Mouse (Mus musculus) stomach, postnatal 0 days (tissue): ENCODE results near the gene Pif1. TPM values are rescaled to one million over a fixed set of nuclear protein-coding genes. Genes with fewer than 3 reads are reported as not detected.
A peak's percentile ranks its signal among the peaks of the same experiment; 100 is the strongest.

Experiments used
- ATAC-seq: fragments of 200-750 bp; cut with Nextera tagmentation; 2 replicates; pipeline ENCODE4 v1.8.0; 2017; ENCODE audit not compliant: low FRiP score, low TSS enrichment
- DNase-seq: peaks from one replicate; pipeline ENCODE4 v3.0.0-alpha.2; 2016; ENCODE audit warnings: low spot score
- H3K27ac ChIP-seq: fragments of 300-500 bp; sonication (generic); replicated peaks from 2 replicates; pipeline ENCODE4 v1.5.1; 2014; ENCODE audit warnings: mild to moderate bottlenecking, control low read depth
- H3K27me3 ChIP-seq: fragments of 300-500 bp; sonication (generic); 2 replicates; pipeline ENCODE4 v1.6.1; 2014; ENCODE audit warnings: low read length; ENCODE audit not compliant: control insufficient read depth, insufficient read depth
- H3K36me3 ChIP-seq: fragments of 300-500 bp; sonication (generic); 2 replicates; pipeline ENCODE4 v1.6.1; 2014; ENCODE audit warnings: low read length, mixed read lengths; ENCODE audit not compliant: control insufficient read depth, insufficient read depth
- H3K4me1 ChIP-seq: fragments of 300-500 bp; sonication (generic); replicated peaks from 2 replicates; pipeline ENCODE4 v1.6.1; 2014; ENCODE audit warnings: antibody characterized with exemption; ENCODE audit not compliant: control insufficient read depth, insufficient read depth
- H3K4me2 ChIP-seq: fragments of 300-500 bp; sonication (generic); replicated peaks from 2 replicates; pipeline ENCODE4 v1.6.1; 2014; ENCODE audit warnings: low read depth, mild to moderate bottlenecking, control low read depth, moderate library complexity
- H3K4me3 ChIP-seq: fragments of 300-500 bp; sonication (generic); 2 replicates; pipeline ENCODE4 v1.5.1; 2014; ENCODE audit warnings: low read depth, low read length, control low read depth
- H3K9ac ChIP-seq: fragments of 300-500 bp; sonication (generic); 2 replicates; pipeline ENCODE4 v1.6.1; 2014; ENCODE audit warnings: mild to moderate bottlenecking, low read length, control low read depth, mixed read lengths
- H3K9me3 ChIP-seq: fragments of 300-500 bp; sonication (generic); 2 replicates; pipeline ENCODE4 v1.6.1; 2016; ENCODE audit warnings: low read length; ENCODE audit not compliant: control insufficient read depth
- CTCF ChIP-seq: IDR thresholded peaks from 2 replicates; pipeline ENCODE4 v1.5.1; 2016; ENCODE audit warnings: antibody characterized with exemption, low read depth, mild to moderate bottlenecking, moderate library complexity
- EP300 ChIP-seq: optimal IDR thresholded peaks from 2 replicates; pipeline ENCODE3; 2016; ENCODE audit warnings: antibody characterized with exemption
- WGBS: fragments of 180-500 bp; shearing (Covaris S2); extraction: QIAGEN DNeasy Blood & Tissue Kit; methylation state at CpG from one replicate; pipeline ENCODE4 v1.1.7; 2014; 5-methylcytosine and 5-hydroxymethylcytosine counted together
- polyA plus RNA-seq: library from polyadenylated mRNA; unstranded; fragments of >200 nt; fragmentation: Nextera tagmentation; extraction: Ambion mirVana; gene quantifications from 2 replicates; pipeline ENCODE4 v1.2.1, GENCODE M21; 2015

The Pif1 gene
- polyA plus RNA-seq, 1 experiment from 2014 or later = 2.4 TPM

GRCm38 (mm10) chr9:65555621-65556020, 31.3 kb upstream of the Pif1 start:
- no peak for DNase-seq
- no peak overlapping the region for H3K4me2 ChIP-seq
- H3K27me3 ChIP-seq = no peaks in the 10 kb centered on the region
- no peak for TF ChIP-seq EP300
- no peak for TF ChIP-seq CTCF
- peaks cover 7% of the 10 kb centered on the region for H3K36me3 ChIP-seq
- ATAC-seq = no peak
- H3K9ac ChIP-seq = peak overlapping the region; percentile 1; the same call in 1 of the 2 replicates
- H3K4me3 ChIP-seq = no peak overlapping the region
- peak overlapping the region; percentile 37 for H3K27ac ChIP-seq
- 0 out of 2 replicates have a peak, but pooled peaks cover 7% of the 10 kb centered on the region for H3K4me1 ChIP-seq
- no peaks in the 10 kb centered on the region for H3K9me3 ChIP-seq
- 68% methylated on average over 4 of the region's 4 CpGs for WGBS

- Histone ChIP-seq H3K27ac (no peak overlapping the region), H3K4me1 (0 out of 2 replicates have a peak, but pooled peaks cover 3% of the 10 kb centered on the region), H3K9ac (no peak overlapping the region), H3K36me3 (peaks cover 7% of the 10 kb centered on the region), H3K4me3 (no peak overlapping the region), H3K9me3 (no peaks in the 10 kb centered on the region), H3K27me3 (no peaks in the 10 kb centered on the region), H3K4me2 (no peak overlapping the region)
- TF ChIP-seq EP300 (no peak), CTCF (no peak)
- no peak for ATAC-seq
- no peak for DNase-seq
- 91% methylated on average over 8 of the region's 8 CpGs for WGBS
Observed at GRCm38 (mm10) chr9:65556349-65556748, 30.6 kb upstream of the Pif1 start.

GRCm38 (mm10) chr9:65556979-65557378, 30.0 kb upstream of the Pif1 start:
- Histone ChIP-seq H3K9me3 (no peaks in the 10 kb centered on the region), H3K9ac (no peak overlapping the region), H3K36me3 (peaks cover 7% of the 10 kb centered on the region), H3K27ac (no peak overlapping the region), H3K27me3 (no peaks in the 10 kb centered on the region), H3K4me1 (0 out of 2 replicates have a peak, but pooled peaks cover 3% of the 10 kb centered on the region), H3K4me2 (no peak overlapping the region), H3K4me3 (no peak overlapping the region)
- WGBS = 97% methylated on average over 5 of the region's 5 CpGs
- TF ChIP-seq CTCF (no peak), EP300 (no peak)
- ATAC-seq (no peak), DNase-seq (no peak)

GRCm38 (mm10) chr9:65558806-65559205, 28.2 kb upstream of the Pif1 start:
- no peak overlapping the region for H3K27ac ChIP-seq
- ATAC-seq (no peak), DNase-seq (no peak)
- H3K4me1 ChIP-seq = 0 out of 2 replicates have a peak, but pooled peaks cover 3% of the 10 kb centered on the region
- no peaks in the 10 kb centered on the region for H3K9me3 ChIP-seq
- 93% methylated on average over 6 of the region's 6 CpGs for WGBS
- H3K4me2 ChIP-seq = no peak overlapping the region
- no peak for TF ChIP-seq EP300
- TF ChIP-seq CTCF = no peak
- no peak overlapping the region for H3K9ac ChIP-seq
- H3K4me3 ChIP-seq = no peak overlapping the region
- peaks cover 7% of the 10 kb centered on the region for H3K36me3 ChIP-seq
- H3K27me3 ChIP-seq = no peaks in the 10 kb centered on the region

- no peak for DNase-seq
- TF ChIP-seq EP300 (no peak), CTCF (no peak)
- Histone ChIP-seq H3K4me2 (no peak overlapping the region), H3K9ac (no peak overlapping the region), H3K4me1 (no peaks in the 10 kb centered on the region), H3K4me3 (no peak overlapping the region), H3K36me3 (peaks cover 3% of the 10 kb centered on the region), H3K9me3 (no peaks in the 10 kb centered on the region), H3K27me3 (no peaks in the 10 kb centered on the region), H3K27ac (no peak overlapping the region)
- WGBS = 87% methylated on average over 4 of the region's 4 CpGs
- ATAC-seq = no peak
Observed at GRCm38 (mm10) chr9:65561016-65561415, 25.9 kb upstream of the Pif1 start.

- Histone ChIP-seq H3K9ac (peak overlapping the region; percentile 8; the same call in 1 of the 2 replicates), H3K27me3 (no peaks in the 10 kb centered on the region), H3K4me3 (no peak overlapping the region), H3K4me2 (no peak overlapping the region), H3K27ac (peak overlapping the region; percentile 56), H3K9me3 (no peaks in the 10 kb centered on the region), H3K36me3 (no peaks in the 10 kb centered on the region; the same call in 1 of the 2 replicates), H3K4me1 (no peaks in the 10 kb centered on the region)
- 38% methylated on average over 4 of the region's 4 CpGs for WGBS
- peak; percentile 33 for DNase-seq
- peak; percentile 81 for ATAC-seq
- TF ChIP-seq EP300 (no peak), CTCF (no peak)
Observed at GRCm38 (mm10) chr9:65562081-65562506, 24.9 kb upstream of the Pif1 start.
